8 mouse cellular contexts compared by ENCODE assay signal in genomic region chr10:22731272-22732093, GRCm38 (mm10). TPM values are rescaled to one million over a fixed set of nuclear protein-coding genes. Genes with fewer than 3 reads are reported as not detected.
DNase-seq lines count a peak whose midpoint lies in the region; ATAC-seq and TF ChIP-seq lines count a peak whose summit lies in the region.

Gene Tbpl1, minus strand, starts transcription at chr10:22731938.

- under 1% methylated on average over 77 of the region's 77 CpGs for WGBS in forebrain, embryonic 13.5 days
- WGBS in large intestine, adult 2 months: under 1% methylated on average over 77 of the region's 77 CpGs
- WGBS in liver, postnatal 0 days (ENCODE audit: insufficient replicate concordance): under 1% methylated on average over 76 of the region's 77 CpGs

- peak within 1 kb of the TSS; percentile 93 for H3K4me2 ChIP-seq in forebrain, embryonic 13.5 days
- H3K4me2 ChIP-seq in liver, postnatal 0 days (ENCODE audit: low read depth, low read length): peak within 1 kb of the TSS; percentile 97

- H3K27me3 ChIP-seq in forebrain, embryonic 13.5 days: no peaks in the 10 kb centered on the region
- no peaks in the 10 kb centered on the region for H3K27me3 ChIP-seq in liver, postnatal 0 days (ENCODE audit: insufficient read depth, low read length)

- H3K9ac ChIP-seq in forebrain, embryonic 13.5 days: peak within 1 kb of the TSS; percentile 98
- H3K9ac ChIP-seq in liver, postnatal 0 days (replicated peaks): peak within 1 kb of the TSS; percentile 96

- peak within 1 kb of the TSS; percentile 96 for H3K27ac ChIP-seq in forebrain, embryonic 13.5 days
- H3K27ac ChIP-seq in liver, postnatal 0 days (ENCODE audit: low read depth): peak within 1 kb of the TSS; percentile 97

- H3K4me1 ChIP-seq in forebrain, embryonic 13.5 days: peaks cover 37% of the 10 kb centered on the region
- H3K4me1 ChIP-seq in liver, postnatal 0 days (ENCODE audit: insufficient read depth): peaks cover 27% of the 10 kb centered on the region

- ATAC-seq in cerebellum, adult (ENCODE audit: insufficient number of reproducible peaks, low FRiP score, low TSS enrichment): peak; percentile 97
- ATAC-seq in forebrain, embryonic 13.5 days: peak; percentile 99
- ATAC-seq in liver, postnatal 0 days: peak; percentile 97
- ATAC-seq in neutrophil, adult 5-6 weeks (ENCODE audit: extremely low read depth, insufficient number of reproducible peaks, low FRiP score, poor library complexity, severe bottlenecking): peak; percentile 97

- intact Hi-C loops in heart, postnatal 10 days (cut with DNase I): no loop called here

- peak; percentile 72; the same call in 1 of the 2 replicates for TF ChIP-seq EP300 in liver, postnatal 0 days (IDR thresholded peaks at IDR 0.05; ENCODE audit: low read depth)

- no peaks in the 10 kb centered on the region for H3K9me3 ChIP-seq in forebrain, embryonic 13.5 days (replicated peaks)
- no peaks in the 10 kb centered on the region for H3K9me3 ChIP-seq in liver, postnatal 0 days (ENCODE audit: low read length)

- TF ChIP-seq CTCF in liver, postnatal 0 days (IDR thresholded peaks at IDR 0.05; ENCODE audit: low read depth): peak; percentile 38

- H3K4me3 ChIP-seq in forebrain, embryonic 13.5 days: peak within 1 kb of the TSS; percentile 94
- H3K4me3 ChIP-seq in liver, postnatal 0 days (ENCODE audit: low read depth, low read length): peak within 1 kb of the TSS; percentile 100

- peak; percentile 94 for DNase-seq in ES-CJ7 (ENCODE audit: low read depth, low spot score)
- DNase-seq in heart, postnatal 10 days: peak; percentile 97
- peak; percentile 89 for DNase-seq in large intestine, adult 2 months (ENCODE audit: low read depth, low spot score)
- DNase-seq in liver, postnatal 0 days: peak; percentile 95
- DNase-seq in thymus, adult 18-20 months: peak; percentile 92 to 94

- no peaks in the 10 kb centered on the region for H3K36me3 ChIP-seq in forebrain, embryonic 13.5 days (ENCODE audit: poor library complexity, severe bottlenecking)
- no peaks in the 10 kb centered on the region for H3K36me3 ChIP-seq in liver, postnatal 0 days (replicated peaks; ENCODE audit: insufficient read depth, low read length)

RNA-seq across cellular contexts. Expression of gene Tbpl1, which starts in this region (rescaled TPM):
- 115 and 130 TPM in 2 replicates for polyA plus RNA-seq in forebrain, embryonic 13.5 days (2015; fragmentation: Nextera tagmentation; extraction: Ambion mirVana)
- 10 to 100 TPM; 24.5 to 29.3 TPM for total RNA-seq in heart, postnatal 10 days (2021)
- 26.0 and 26.2 TPM in 2 replicates for polyA plus RNA-seq in large intestine, adult 2 months (2012; rRNA removed)
- 17.4 and 19.4 TPM in 2 replicates for polyA plus RNA-seq in liver, postnatal 0 days (2015; fragmentation: Nextera tagmentation; extraction: Ambion mirVana)
- 47.1 and 49.2 TPM in 2 replicates for total RNA-seq in neutrophil, adult 5-6 weeks (2017)

Comparison
In these comparisons a context has a peak if more than half of its experiments do, and no peak if none do; other contexts are left out.
1. Peak in every context shown above with its lines: DNase-seq, ATAC-seq, H3K4me3 ChIP-seq and H3K27ac ChIP-seq.